Mouse (Mus musculus): ENCODE results near the gene Chkb. TPM values are rescaled to one million over a fixed set of nuclear protein-coding genes. Genes with fewer than 3 reads are reported as not detected.

Gene Chkb
- polyA plus RNA-seq, 1 experiment from 2014 or later: 44.3 TPM

DNA sequence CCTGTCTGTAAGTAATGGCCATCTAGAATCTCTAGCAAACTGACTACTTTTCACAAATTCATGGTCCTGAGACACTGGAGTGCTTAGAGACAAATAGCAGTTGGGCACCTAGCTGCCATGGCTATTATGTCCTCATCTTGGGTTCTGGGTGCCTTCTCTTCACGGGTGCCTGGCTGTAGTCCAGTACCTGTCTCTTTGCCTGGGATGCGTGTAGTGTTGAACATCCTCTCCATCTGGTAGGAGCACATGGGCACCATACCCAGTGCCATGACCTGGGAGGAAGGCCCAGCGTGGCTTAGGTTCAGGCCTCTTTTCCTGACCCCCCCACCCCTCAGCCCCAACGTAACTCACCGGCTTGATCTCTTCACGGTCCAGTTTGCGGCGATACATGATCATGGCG is 7.8 kb downstream of the Chkb start:
- H3K27ac ChIP-seq (ENCODE audit: low read depth): no peak overlapping the region
- no peaks in the 10 kb centered on the region for H3K9me3 ChIP-seq (ENCODE audit: low read length)
- no peaks in the 10 kb centered on the region for H3K27me3 ChIP-seq (ENCODE audit: insufficient read depth, low read length)
- no peak overlapping the region for H3K4me3 ChIP-seq (ENCODE audit: low read depth, low read length)
- DNase-seq: no peak
- ATAC-seq: no peak
- no peak overlapping the region for H3K9ac ChIP-seq (replicated peaks)
- peaks cover 37% of the 10 kb centered on the region for H3K36me3 ChIP-seq (replicated peaks; ENCODE audit: insufficient read depth, low read length)
- no peak for TF ChIP-seq EP300 (IDR thresholded peaks at IDR 0.05; ENCODE audit: low read depth)
- TF ChIP-seq CTCF (IDR thresholded peaks at IDR 0.05; ENCODE audit: low read depth): no peak
- no peaks in the 10 kb centered on the region for H3K4me1 ChIP-seq (ENCODE audit: insufficient read depth)
- no peak overlapping the region for H3K4me2 ChIP-seq (ENCODE audit: low read depth, low read length)
- 89% methylated on average over 9 of the region's 9 CpGs for WGBS (ENCODE audit: insufficient replicate concordance)

- H3K9me3 ChIP-seq (ENCODE audit: low read length): no peaks in the 10 kb centered on the region
- H3K36me3 ChIP-seq (replicated peaks; ENCODE audit: insufficient read depth, low read length): peaks cover 19% of the 10 kb centered on the region
- no peak overlapping the region for H3K27ac ChIP-seq (ENCODE audit: low read depth)
- DNase-seq: no peak
- 74% methylated on average over 8 of the region's 8 CpGs for WGBS (ENCODE audit: insufficient replicate concordance)
- H3K27me3 ChIP-seq (ENCODE audit: insufficient read depth, low read length): no peaks in the 10 kb centered on the region
- TF ChIP-seq EP300 (IDR thresholded peaks at IDR 0.05; ENCODE audit: low read depth) (no peak), CTCF (IDR thresholded peaks at IDR 0.05; ENCODE audit: low read depth) (no peak)
- H3K4me3 ChIP-seq (ENCODE audit: low read depth, low read length): no peak overlapping the region
- peak; percentile 74 for ATAC-seq
- H3K9ac ChIP-seq (replicated peaks): no peak overlapping the region
- peaks cover 5% of the 10 kb centered on the region; the same call in 1 of the 2 replicates for H3K4me1 ChIP-seq (ENCODE audit: insufficient read depth)
- no peak overlapping the region for H3K4me2 ChIP-seq (ENCODE audit: low read depth, low read length)
These were observed 14.4 kb downstream of the Chkb start for GRCm38 (mm10) chr15:89415282-89415681.

- TF ChIP-seq CTCF (IDR thresholded peaks at IDR 0.05; ENCODE audit: low read depth) (no peak), EP300 (IDR thresholded peaks at IDR 0.05; ENCODE audit: low read depth) (no peak)
- H3K36me3 ChIP-seq (replicated peaks; ENCODE audit: insufficient read depth, low read length): no peaks in the 10 kb centered on the region
- H3K4me3 ChIP-seq (ENCODE audit: low read depth, low read length): no peak within 1 kb of the TSS
- H3K27me3 ChIP-seq (ENCODE audit: insufficient read depth, low read length): no peaks in the 10 kb centered on the region
- 83% methylated on average over 24 of the region's 24 CpGs for WGBS (ENCODE audit: insufficient replicate concordance)
- no peak within 1 kb of the TSS for H3K27ac ChIP-seq (ENCODE audit: low read depth)
- H3K9me3 ChIP-seq (ENCODE audit: low read length): peaks cover 5% of the 10 kb centered on the region; the same call in 1 of the 2 replicates
- H3K4me2 ChIP-seq (ENCODE audit: low read depth, low read length): no peak within 1 kb of the TSS
- H3K9ac ChIP-seq (replicated peaks): no peak within 1 kb of the TSS
- no peak for ATAC-seq
- peaks cover under 1% of the 10 kb centered on the region; the same call in 1 of the 2 replicates for H3K4me1 ChIP-seq (ENCODE audit: insufficient read depth)
- no peak for DNase-seq
These were observed 19.6 kb downstream of the Chkb start, which contains the start of gene Syce3 for GRCm38 (mm10) chr15:89410118-89410517. Gene Syce3, minus strand, starts transcription at chr15:89410503.

DNA sequence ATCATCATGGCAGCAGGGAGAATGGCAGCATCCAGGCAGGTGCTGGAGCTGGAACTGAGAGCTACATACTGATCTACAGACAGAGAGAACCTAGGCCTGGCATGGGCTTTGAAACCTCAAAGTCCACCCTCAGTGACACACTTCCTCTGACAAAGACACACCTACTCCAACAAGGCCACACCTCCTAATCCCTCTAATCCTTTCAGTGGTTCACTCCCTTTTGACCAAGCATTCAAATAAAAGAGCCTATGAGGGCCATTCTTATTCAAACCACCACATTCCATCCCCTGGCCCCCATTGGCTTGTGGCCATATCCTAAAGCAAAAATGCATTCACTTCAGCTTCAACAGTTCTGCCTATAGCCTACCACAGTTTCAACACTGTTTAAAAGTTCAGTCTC is 23.0 kb downstream of the Chkb start:
- H3K4me3 ChIP-seq (ENCODE audit: low read depth, low read length): no peak overlapping the region
- DNase-seq: no peak

DNA sequence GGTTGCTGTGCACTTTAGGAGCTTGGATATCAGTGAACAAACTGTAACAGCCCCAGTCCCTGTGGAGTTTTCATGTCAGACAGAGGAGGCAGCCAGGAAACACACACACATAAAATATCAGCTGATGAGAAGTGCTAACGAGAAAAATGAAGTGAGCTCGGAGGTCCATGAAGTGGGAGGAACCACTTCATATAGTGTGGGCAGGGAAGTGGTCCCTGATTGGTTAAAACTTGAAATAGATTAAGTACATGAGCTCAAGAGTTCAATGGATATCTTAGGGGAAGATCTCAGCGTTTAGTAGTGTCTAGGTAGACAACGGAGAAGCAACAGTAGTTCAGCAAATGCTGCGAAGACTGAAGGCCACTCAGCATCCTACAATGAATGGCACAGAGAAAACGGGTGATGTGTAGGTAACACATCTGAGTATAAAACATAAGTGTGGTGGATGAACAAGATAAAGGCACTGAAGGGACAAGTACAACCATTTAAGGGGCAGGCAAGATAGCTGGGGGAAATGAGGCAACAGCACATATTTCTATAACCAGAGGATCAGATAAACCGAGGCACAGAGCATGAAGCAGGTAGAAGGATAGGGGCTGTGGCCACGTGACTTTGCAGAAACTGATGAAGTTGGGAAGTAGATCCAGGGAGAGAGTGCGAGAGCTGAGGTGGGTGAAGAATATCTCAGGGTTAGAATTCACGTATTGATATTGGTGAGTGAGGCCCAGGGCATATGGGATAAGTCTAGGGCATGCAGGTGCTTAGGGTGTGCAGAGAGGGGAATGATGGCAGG is 24.7 kb downstream of the Chkb start:
- no peak for ATAC-seq
- Histone ChIP-seq H3K9me3 (ENCODE audit: low read length) (peaks cover 5% of the 10 kb centered on the region; the same call in 1 of the 2 replicates), H3K4me2 (ENCODE audit: low read depth, low read length) (no peak overlapping the region), H3K4me1 (ENCODE audit: insufficient read depth) (no peaks in the 10 kb centered on the region), H3K27ac (ENCODE audit: low read depth) (no peak overlapping the region), H3K4me3 (ENCODE audit: low read depth, low read length) (no peak overlapping the region), H3K9ac (replicated peaks) (no peak overlapping the region), H3K27me3 (ENCODE audit: insufficient read depth, low read length) (no peaks in the 10 kb centered on the region), H3K36me3 (replicated peaks; ENCODE audit: insufficient read depth, low read length) (no peaks in the 10 kb centered on the region)
- 69% methylated on average over 10 of the region's 10 CpGs for WGBS (ENCODE audit: insufficient replicate concordance)
- TF ChIP-seq CTCF (IDR thresholded peaks at IDR 0.05; ENCODE audit: low read depth): no peak
- TF ChIP-seq EP300 (IDR thresholded peaks at IDR 0.05; ENCODE audit: low read depth): no peak
- no peak for DNase-seq

More for the DNA sequence above, 23.0 kb downstream of the Chkb start:
- Histone ChIP-seq H3K4me2 (ENCODE audit: low read depth, low read length) (no peak overlapping the region), H3K9me3 (ENCODE audit: low read length) (peaks cover 5% of the 10 kb centered on the region; the same call in 1 of the 2 replicates), H3K9ac (replicated peaks) (no peak overlapping the region), H3K27ac (ENCODE audit: low read depth) (no peak overlapping the region), H3K27me3 (ENCODE audit: insufficient read depth, low read length) (no peaks in the 10 kb centered on the region), H3K4me1 (ENCODE audit: insufficient read depth) (no peaks in the 10 kb centered on the region), H3K36me3 (replicated peaks; ENCODE audit: insufficient read depth, low read length) (no peaks in the 10 kb centered on the region)
- ATAC-seq: no peak
- no peak for TF ChIP-seq EP300 (IDR thresholded peaks at IDR 0.05; ENCODE audit: low read depth)
- TF ChIP-seq CTCF (IDR thresholded peaks at IDR 0.05; ENCODE audit: low read depth): no peak

- TF ChIP-seq EP300 (IDR thresholded peaks at IDR 0.05; ENCODE audit: low read depth): no peak
- TF ChIP-seq CTCF (IDR thresholded peaks at IDR 0.05; ENCODE audit: low read depth): no peak
- 78% methylated on average over 1 of the region's 1 CpGs for WGBS (ENCODE audit: insufficient replicate concordance)
These were observed 27.2 kb downstream of the Chkb start for GRCm38 (mm10) chr15:89402471-89402870.

More at GRCm38 (mm10) chr15:89402471-89402870, 27.2 kb downstream of the Chkb start:
- H3K4me1 ChIP-seq (ENCODE audit: insufficient read depth): no peaks in the 10 kb centered on the region; the same call in 1 of the 2 replicates
- H3K9ac ChIP-seq (replicated peaks): no peak overlapping the region
- H3K4me3 ChIP-seq (ENCODE audit: low read depth, low read length): no peak overlapping the region
- H3K27ac ChIP-seq (ENCODE audit: low read depth): no peak overlapping the region
- H3K4me2 ChIP-seq (ENCODE audit: low read depth, low read length): no peak overlapping the region
- H3K27me3 ChIP-seq (ENCODE audit: insufficient read depth, low read length): no peaks in the 10 kb centered on the region
- H3K36me3 ChIP-seq (replicated peaks; ENCODE audit: insufficient read depth, low read length): no peaks in the 10 kb centered on the region
- ATAC-seq (no peak), DNase-seq (no peak)
- H3K9me3 ChIP-seq (ENCODE audit: low read length): no peaks in the 10 kb centered on the region; the same call in 1 of the 2 replicates

Data from liver, postnatal 0 days (tissue).